Mouse (Mus musculus) brain, embryonic 14.5 days (tissue): ENCODE measurements around the gene Safb.

Experiments used
- CTCF ChIP-seq: fragments of 200-500 bp; IDR thresholded peaks from 2 replicates; pipeline ENCODE4 v1.5.1; 2012; ENCODE audit warnings: inconsistent platforms, mild to moderate bottlenecking, moderate library complexity, borderline replicate concordance; ENCODE audit not compliant: insufficient read depth, insufficient read length; ENCODE audit errors: extremely low read depth
- POLR2A ChIP-seq: fragments of 200-500 bp; IDR thresholded peaks from 2 replicates; pipeline ENCODE4 v1.6.1; 2012; ENCODE audit warnings: mild to moderate bottlenecking, inconsistent platforms, borderline replicate concordance; ENCODE audit not compliant: poor library complexity, insufficient read depth, insufficient read length, severe bottlenecking; ENCODE audit errors: extremely low read depth

GRCm38 (mm10) chr17:56617628-56618027 lies 33.0 kb downstream of the Safb start:
- TF ChIP-seq CTCF (no peak), POLR2A (no peak)
